Mouse (Mus musculus) c-Kit-positive CD71-positive TER-119-positive erythroid progenitor cells, embryonic 14.5 days (primary cell): ENCODE results near the gene Olfr1338.
"Not testable (repeated sequence)": the region's sequence is repeated elsewhere in the genome, so short reads cannot be mapped to it uniquely, and the experiment has no call there.

Experiments
- DNase-seq: peaks from one replicate; pipeline ENCODE4 v3.0.0-alpha.2; 2013; ENCODE audit warnings: low spot score

The Olfr1338 gene

DNA sequence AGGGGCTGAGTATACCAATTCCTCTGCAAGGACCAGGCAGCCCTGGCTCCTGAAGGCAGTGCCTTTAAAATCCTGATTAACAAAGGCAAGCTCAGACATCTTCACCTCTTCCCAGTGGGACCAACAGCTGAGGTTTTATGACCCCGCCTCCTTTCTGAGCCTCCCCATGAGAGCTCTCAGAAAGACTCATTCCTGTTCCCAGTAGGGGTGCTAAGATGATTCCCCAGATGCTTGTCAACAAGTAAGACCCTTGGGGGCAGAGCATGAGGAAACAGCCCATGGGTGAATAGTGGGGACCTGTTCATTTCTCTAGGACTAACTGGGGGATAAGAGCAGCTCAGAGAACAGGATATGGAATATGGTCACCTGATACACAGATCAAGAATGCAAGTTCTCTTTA lies at the start of gene Olfr1338:
TSS of gene Olfr1338 (minus strand) at position 101 of the 400 bp plus-strand sequence.
- no peak for DNase-seq

DNA sequence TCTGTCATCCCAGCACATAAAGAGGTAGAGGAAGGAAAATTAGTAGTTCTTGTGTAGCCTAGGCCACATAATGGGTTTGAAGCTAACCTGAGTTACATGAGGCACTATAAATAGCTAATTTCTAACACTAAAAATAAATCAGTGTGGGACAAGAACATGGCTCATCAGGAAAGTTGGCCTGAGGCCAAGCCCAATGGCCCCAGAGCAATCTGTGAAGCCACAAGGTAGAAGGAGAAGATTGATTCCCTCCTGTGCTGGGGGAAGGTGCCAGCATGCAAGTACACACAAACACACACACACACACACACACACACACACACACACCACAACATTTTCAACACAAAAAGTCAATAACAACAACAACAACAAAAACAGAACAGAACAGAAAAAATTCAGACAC lies 34.3 kb upstream of the Olfr1338 start:
- not testable (repeated sequence) for DNase-seq

- no peak for DNase-seq
These were observed 23.9 kb upstream of the Olfr1338 start, which contains the start of gene Olfr1337 for GRCm38 (mm10) chr4:118782486-118782885. TSS of gene Olfr1337 (minus strand) at chr4:118782586.

DNA sequence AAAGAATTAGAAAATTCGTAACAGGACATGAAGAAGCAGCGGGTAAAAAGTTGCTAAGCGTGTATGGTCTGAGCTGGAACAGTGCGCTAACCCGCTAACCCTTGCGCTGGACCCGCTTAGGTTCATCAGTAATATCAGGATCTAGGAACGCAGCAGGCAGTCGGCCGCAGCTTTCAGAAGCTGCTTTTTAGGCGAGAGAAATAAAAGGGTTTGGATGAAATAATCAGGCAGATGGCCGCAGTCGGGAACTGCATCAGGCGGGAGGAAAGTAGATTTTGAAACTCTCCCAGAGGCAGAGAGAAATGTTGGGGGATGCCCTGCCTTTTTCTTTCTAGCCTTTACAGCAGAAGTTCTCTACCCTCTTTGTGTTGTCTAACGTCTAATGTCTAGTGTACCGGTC lies 16.7 kb downstream of the Olfr1338 start:
- DNase-seq = no peak

GRCm38 (mm10) chr4:118740988-118741698 lies 17.4 kb downstream of the Olfr1338 start:
- DNase-seq = no peak

- no peak for DNase-seq
These were observed 19.0 kb downstream of the Olfr1338 start for GRCm38 (mm10) chr4:118739574-118739973.

DNA sequence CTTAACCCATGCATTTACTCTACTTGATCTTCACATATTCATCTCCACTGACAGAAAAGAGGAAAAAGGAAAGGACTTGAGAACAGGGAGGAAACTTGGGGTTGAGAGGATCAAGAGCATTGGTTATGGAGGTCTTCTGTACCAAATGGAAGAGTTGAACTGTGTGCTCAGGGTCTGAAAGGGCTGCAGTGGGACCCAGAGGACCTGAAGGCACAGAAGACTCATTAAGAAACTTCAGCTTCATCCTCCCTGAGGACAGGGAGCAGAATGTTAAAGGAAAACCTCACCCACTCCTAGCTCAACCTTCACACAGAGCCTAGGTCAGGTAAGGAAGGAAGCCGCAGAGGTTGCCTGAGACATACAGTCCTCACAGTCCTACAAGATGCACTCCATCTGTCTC lies 26.7 kb downstream of the Olfr1338 start, which contains the start of gene Olfr1339:
TSS of gene Olfr1339 (plus strand) at position 301 of the 400 bp plus-strand sequence.
- DNase-seq = no peak

DNA sequence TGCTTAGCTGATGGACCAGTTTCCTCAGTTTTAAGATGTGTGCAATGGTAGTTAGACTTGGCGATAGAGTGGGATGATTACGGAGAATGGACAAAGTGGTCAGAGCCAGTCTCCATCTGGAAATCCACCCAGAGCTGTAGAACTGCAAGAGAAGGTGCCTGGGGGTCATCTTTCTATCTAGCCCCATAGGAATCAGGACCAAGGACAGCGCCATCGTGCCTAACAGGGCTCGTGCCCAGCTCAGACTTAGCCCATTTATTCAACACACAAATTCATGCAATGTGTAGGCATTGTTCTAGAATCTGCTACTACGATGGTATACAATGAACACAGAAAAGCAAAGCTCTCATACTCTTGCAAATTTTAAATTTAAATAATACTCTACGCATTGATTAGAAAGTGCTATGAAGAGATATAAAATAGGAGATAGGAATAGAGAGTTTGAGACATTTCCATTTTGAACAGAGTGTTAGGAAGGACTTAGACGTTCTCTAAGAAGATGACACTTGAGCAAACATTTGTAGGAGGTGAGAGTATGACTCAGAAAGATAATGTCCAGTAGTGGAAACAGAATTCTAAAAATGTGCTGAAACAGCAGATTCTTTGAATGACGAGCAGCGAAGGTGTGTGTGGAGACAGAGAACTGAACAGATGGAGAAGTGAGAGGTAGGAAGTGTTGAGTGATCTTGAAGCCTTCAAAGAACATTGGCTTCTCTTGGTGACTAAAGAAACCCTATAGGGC lies 36.6 kb downstream of the Olfr1338 start:
- DNase-seq = peak; percentile 11

DNA sequence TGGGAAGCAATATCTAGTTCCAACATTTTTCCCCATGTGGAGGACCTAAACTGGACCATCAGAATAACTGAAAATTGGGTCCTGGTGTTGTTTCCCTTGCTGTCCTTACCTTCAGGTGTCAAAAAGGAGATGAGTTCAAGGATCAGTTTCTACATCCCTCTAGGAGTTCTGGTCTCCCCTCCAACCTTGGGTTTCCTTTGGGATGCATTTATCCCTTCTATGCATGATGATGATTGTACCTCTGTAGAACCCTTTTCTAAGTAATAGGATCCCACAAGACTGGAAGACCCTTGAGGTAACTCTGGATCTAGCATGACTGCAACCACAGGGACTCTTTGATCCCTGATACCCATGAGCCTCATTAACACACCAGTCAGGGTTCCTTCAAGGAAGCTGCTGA lies 38.7 kb downstream of the Olfr1338 start, which contains the start of gene Olfr1340:
TSS of gene Olfr1340 (plus strand) at position 301 of the 400 bp plus-strand sequence.
- no peak for DNase-seq

- no peak for DNase-seq
These were observed 46.9 kb downstream of the Olfr1338 start for GRCm38 (mm10) chr4:118711656-118712055.

GRCm38 (mm10) chr4:118708086-118708485 lies 50.5 kb downstream of the Olfr1338 start:
- DNase-seq = no peak

- DNase-seq = no peak
These were observed 55.3 kb downstream of the Olfr1338 start, which contains the start of gene Olfr1341 for GRCm38 (mm10) chr4:118703223-118703622. TSS of gene Olfr1341 (plus strand) at chr4:118703523.
